Mouse (Mus musculus): Measurements from ENCODE around the gene Cog4. TPM values are rescaled to one million over a fixed set of nuclear protein-coding genes. Genes with fewer than 3 reads are reported as not detected.
"Not testable (repeated sequence)": the region's sequence is repeated elsewhere in the genome, so short reads cannot be mapped to it uniquely, and the experiment has no call there.

Gene Cog4
- polyA plus RNA-seq, 1 experiment = 53.5 TPM

DNA sequence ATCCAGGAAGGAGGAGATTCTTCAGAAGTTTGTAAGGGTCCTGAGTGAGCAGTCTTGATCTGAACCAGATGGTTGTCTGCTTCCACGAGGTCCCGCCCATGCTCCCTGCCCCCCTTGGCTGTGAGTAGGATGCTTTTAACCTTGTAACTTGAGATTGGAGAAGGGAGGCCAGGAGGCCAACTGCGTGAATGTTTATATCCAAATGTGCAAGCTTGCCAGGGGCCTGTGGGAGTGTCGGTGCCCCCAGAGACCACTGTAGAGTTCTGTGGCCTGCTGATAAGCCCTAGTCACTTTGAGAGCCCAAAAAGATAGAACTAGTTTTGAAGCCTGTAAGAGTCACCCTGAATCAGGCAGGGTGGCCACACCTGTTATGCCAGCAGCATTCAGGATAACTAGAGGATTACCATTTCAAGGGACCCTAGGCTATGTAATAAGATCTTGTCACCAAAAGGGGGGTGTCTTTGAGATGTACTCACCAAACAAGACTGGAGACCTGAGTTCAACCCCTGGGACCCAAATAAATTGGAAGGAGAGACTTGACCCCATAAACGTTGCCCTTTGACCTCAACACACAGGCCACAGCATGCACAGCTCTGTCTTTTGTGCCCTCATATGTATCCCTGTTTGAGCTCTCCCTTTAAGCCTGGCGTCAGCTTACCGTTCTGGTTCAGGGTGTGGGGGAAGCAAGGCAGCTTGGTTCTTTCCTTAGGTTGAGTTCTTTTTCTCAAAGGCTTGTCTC is 75.3 kb downstream of the Cog4 start:
- no peak for DNase-seq (ENCODE audit: low read depth)

DNA sequence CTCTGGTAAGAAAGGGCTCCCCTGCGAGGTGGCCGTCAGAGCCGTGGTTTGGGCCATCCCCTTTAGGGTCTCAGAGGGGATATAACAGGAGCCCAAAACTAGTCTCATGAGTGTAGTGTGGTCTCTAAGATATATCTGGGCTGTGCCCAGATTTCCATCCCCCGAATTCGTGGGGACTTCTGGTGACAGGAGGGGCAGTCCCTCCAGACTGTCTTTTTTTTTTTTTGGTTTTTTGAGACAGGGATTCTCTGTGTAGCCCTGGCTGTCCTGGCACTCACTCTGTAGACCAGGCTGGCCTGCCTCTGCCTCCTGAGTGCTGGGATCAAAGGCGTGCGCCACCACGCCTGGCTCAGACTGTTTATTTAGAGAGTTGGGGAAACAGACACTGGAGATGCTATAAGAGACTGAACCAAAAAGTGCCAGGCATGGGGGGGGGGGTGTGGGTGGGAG is 79.3 kb downstream of the Cog4 start:
- no peak for DNase-seq (ENCODE audit: low read depth)

DNA sequence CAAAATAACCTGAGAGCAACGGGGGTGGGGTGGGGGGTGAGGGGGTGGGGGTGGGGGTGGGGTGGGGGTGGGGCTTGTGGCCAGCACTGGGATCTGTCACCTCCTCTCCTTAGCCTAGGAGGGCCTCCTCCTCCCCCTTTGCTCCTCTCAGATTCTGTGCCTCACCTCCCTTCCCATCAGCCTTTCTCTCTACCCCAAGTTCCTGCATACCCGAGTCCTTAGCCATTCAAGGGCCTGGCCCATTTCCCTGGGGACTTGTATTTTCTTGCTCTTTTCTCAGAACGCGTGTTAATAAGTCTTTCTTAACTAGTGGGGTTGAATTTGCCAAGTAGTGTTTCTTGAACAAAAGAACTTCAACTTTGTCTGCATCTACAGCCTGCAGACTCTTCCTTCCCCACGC is 80.3 kb downstream of the Cog4 start:
- DNase-seq (ENCODE audit: low read depth) = no peak

DNA sequence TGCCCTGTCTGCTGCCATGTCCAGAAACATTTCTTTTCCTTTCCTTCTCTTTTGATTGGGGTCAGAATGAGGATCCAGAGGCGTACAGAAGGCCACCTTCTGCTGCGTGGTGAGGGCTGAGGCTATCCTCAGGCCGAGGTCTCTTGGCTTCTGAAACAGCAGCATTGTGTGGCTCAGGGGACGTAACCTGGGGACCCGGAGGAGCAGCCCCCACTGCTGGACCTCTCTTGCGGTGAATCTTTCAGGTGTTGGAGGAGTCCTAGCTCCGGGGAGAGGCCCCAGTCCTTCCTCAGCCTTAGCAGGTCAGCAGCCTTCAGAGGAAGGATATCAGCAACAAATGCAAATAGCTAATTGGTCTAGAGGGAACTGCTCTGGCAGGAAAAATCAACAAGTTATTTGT is 82.0 kb downstream of the Cog4 start:
- no peak for DNase-seq (ENCODE audit: low read depth)

DNA sequence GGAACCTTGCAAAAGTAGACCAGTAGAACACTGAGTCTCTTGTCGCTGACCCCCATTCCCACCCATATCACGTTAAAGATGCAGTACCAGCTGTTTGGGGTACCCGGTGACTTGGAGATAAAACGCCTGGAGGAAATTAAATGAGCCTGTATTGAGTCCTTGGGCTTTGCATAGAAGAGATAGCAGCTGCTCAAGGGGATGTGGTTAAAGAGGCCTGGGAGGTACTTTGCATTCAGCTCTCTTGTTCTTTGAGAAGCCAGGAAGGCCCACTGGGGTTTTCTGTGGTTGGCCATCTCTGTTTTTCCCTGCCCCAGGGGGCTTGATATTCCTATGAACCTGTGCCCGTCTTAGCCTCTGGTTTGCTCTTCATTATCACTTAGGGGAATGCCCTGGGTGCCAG is 82.7 kb downstream of the Cog4 start:
- no peak for DNase-seq (ENCODE audit: low read depth)

DNA sequence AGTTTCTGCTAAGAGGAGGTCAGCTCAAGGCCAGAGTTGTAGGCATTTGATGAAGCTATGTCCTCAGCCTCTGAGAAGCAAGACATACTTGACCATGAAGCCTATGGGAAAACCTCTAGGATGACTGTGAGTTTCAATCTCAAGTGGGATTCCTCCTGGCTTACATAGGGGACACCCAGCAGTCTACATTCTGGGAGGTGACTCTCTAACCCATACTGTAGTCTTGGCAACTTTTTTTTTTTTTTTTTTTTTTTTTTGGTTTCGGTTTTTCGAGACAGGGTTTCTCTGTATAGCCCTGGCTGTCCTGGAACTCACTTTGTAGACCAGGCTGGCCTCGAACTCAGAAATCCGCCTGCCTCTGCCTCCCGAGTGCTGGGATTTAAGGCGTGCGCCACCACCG is 83.3 kb downstream of the Cog4 start:
- not testable (repeated sequence) for DNase-seq (ENCODE audit: low read depth)

DNA sequence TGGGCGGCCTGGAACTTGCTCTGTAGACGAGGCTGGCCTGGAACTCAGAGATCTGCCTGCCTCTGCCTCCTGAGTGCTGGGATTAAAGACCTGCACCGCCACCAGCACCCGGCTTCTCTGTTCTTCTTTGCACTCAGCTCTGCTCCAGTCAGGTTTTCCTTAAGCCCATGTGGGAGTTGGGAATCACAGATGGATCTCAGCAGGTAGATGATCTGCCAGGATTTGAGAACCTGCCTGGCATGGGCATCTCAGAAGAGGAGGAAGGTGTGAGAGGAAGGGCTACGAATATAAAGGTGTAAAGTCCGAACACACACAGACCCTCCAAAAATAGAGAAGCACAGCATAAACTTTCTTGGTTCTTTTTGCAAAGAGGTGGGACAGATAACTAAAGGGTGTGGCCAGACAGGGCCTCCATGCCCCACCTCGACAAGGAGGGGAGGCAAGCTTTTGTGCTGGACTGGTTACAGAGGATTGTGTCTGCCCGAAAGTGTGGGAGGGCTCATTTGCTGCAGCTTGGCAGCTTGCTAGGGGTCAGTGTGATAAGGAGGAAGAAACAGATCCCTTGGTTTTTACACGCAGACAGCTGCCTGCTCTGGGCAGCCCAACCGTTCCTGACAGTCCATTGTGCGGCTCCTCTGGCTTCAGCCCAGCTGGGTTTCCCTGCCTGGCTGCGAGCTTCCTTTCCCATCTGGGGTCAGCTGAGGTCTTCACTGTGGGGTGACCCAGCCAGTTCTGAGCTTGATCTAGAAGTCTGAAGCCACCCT is 85.0 kb downstream of the Cog4 start:
- no peak for DNase-seq (ENCODE audit: low read depth)

Other genes with a start within 250 kb of the Cog4 start
- 41.9 and 56.1 TPM in 2 replicates for gene Vac14, start 228.0 kb upstream of the Cog4 start, polyA plus RNA-seq (2012; rRNA removed)
- 39.4 and 43.6 TPM in 2 replicates for gene Mtss1l, start 125.1 kb upstream of the Cog4 start, polyA plus RNA-seq (2012; rRNA removed)
- gene Il34, start 40.7 kb upstream of the Cog4 start, polyA plus RNA-seq (2012; rRNA removed) = 43.4 and 49.2 TPM in 2 replicates
- 32.8 and 38.6 TPM in 2 replicates for gene Sf3b3, start 187 bp downstream of the Cog4 start, polyA plus RNA-seq (2012; rRNA removed)
- 13.4 and 16.4 TPM in 2 replicates for gene Fuk, start 55.9 kb downstream of the Cog4 start, polyA plus RNA-seq (2012; rRNA removed)
- 189 and 209 TPM in 2 replicates for gene St3gal2, start 73.3 kb downstream of the Cog4 start, polyA plus RNA-seq (2012; rRNA removed)
- gene Ddx19a, start 151.2 kb downstream of the Cog4 start, polyA plus RNA-seq (2012; rRNA removed) = 25.1 and 29.8 TPM in 2 replicates
- 5.8 and 6.5 TPM in 2 replicates for gene Ddx19b, start 185.2 kb downstream of the Cog4 start, polyA plus RNA-seq (2012; rRNA removed)
- 40.0 and 43.7 TPM in 2 replicates for gene Aars, start 186.5 kb downstream of the Cog4 start, polyA plus RNA-seq (2012; rRNA removed)
- 6.9 TPM in 1 of 2 replicates, not detected in the other for gene Exosc6, start 209.7 kb downstream of the Cog4 start, polyA plus RNA-seq (2012; rRNA removed)
- 24.1 and 29.4 TPM in 2 replicates for gene Clec18a, start 245.8 kb downstream of the Cog4 start, polyA plus RNA-seq (2012; rRNA removed)
- 18.4 and 19.3 TPM in 2 replicates for gene Pdpr, start 248.0 kb downstream of the Cog4 start, polyA plus RNA-seq (2012; rRNA removed)

Data from gonadal fat pad, adult 2 months (tissue).